Mouse (Mus musculus) kidney, postnatal 0 days (tissue): ENCODE results near the gene Gpr68. TPM values are rescaled to one million over a fixed set of nuclear protein-coding genes. Genes with fewer than 3 reads are reported as not detected.

Source experiments
- ATAC-seq: fragments of 200-750 bp; cut with Nextera tagmentation; replicated peaks from 2 replicates; pipeline ENCODE4 v1.8.0; 2017; ENCODE audit warnings: low read depth, moderate number of reproducible peaks, moderate TSS enrichment, moderate library complexity; ENCODE audit not compliant: low FRiP score
- DNase-seq: peaks from one replicate; pipeline ENCODE4 v3.0.0-alpha.2; 2016; ENCODE audit warnings: low spot score
- H3K27ac ChIP-seq: fragments of 300-500 bp; sonication (generic); 2 replicates; pipeline ENCODE4 v1.5.1; 2014; ENCODE audit warnings: mild to moderate bottlenecking
- H3K27me3 ChIP-seq: fragments of 300-500 bp; sonication (generic); 2 replicates; pipeline ENCODE4 v1.6.1; 2014; ENCODE audit warnings: low read length, mixed read lengths; ENCODE audit not compliant: insufficient read depth
- H3K36me3 ChIP-seq: fragments of 300-500 bp; sonication (generic); 2 replicates; pipeline ENCODE4 v1.6.1; 2014; ENCODE audit warnings: low read length, mixed read lengths; ENCODE audit not compliant: insufficient read depth
- H3K4me1 ChIP-seq: fragments of 300-500 bp; sonication (generic); replicated peaks from 2 replicates; pipeline ENCODE4 v1.6.1; 2014; ENCODE audit warnings: antibody characterized with exemption, low read length, mixed read lengths; ENCODE audit not compliant: insufficient read depth
- H3K4me2 ChIP-seq: fragments of 300-500 bp; sonication (generic); 2 replicates; pipeline ENCODE4 v1.6.1; 2014; ENCODE audit warnings: mild to moderate bottlenecking, low read length, moderate library complexity, mixed read lengths
- H3K4me3 ChIP-seq: fragments of 300-500 bp; sonication (generic); replicated peaks from 2 replicates; pipeline ENCODE4 v1.5.1; 2014; ENCODE audit warnings: low read depth, low read length
- H3K9ac ChIP-seq: fragments of 300-500 bp; sonication (generic); 2 replicates; pipeline ENCODE4 v1.6.1; 2014; ENCODE audit warnings: low read depth, low read length
- H3K9me3 ChIP-seq: fragments of 300-500 bp; sonication (generic); replicated peaks from 2 replicates; pipeline ENCODE4 v1.6.1; 2016; ENCODE audit warnings: low read length, inconsistent platforms, mixed read lengths
- CTCF ChIP-seq: IDR thresholded peaks from 2 replicates; pipeline ENCODE4 v1.5.1; 2016; ENCODE audit warnings: antibody characterized with exemption, low read depth, mild to moderate bottlenecking, moderate library complexity
- WGBS: fragments of 180-500 bp; shearing (Covaris S2); extraction: QIAGEN DNeasy Blood & Tissue Kit; methylation state at CpG from one replicate; pipeline ENCODE4 v1.1.7; 2014; 5-methylcytosine and 5-hydroxymethylcytosine counted together
- polyA plus RNA-seq: library from polyadenylated mRNA; unstranded; fragments of >200 nt; fragmentation: Nextera tagmentation; extraction: Ambion mirVana; gene quantifications from 2 replicates; pipeline ENCODE4 v1.2.1, GENCODE M21; 2015

Gpr68 gene
- polyA plus RNA-seq, 1 experiment from 2014 or later: 0.36 TPM

DNA sequence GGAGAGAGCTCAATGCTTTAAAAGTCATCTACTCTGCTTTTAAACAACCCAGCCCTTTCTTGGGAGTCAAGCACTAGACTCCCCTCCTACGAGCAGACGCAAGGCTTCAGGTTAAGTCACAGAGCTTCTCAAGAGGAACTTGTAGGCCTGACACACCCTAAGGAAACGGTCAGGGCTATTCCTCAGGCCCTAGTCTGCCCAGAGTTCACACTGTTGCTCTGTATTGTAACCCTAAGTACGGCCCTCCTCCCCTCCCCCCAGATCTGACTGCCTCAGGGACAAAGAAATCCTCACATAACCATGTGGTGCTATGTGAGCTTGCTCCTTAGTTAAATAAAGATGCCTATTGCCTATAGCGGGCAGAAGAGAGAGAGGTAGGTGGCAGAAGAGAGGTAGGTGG is 41.1 kb upstream of the Gpr68 start:
- no peak for DNase-seq
- H3K4me3 ChIP-seq: no peak overlapping the region

GRCm38 (mm10) chr12:100948021-100948420 is 40.0 kb upstream of the Gpr68 start:
- 77% methylated on average over 6 of the region's 6 CpGs for WGBS

More for the DNA sequence above, 41.1 kb upstream of the Gpr68 start:
- H3K9me3 ChIP-seq: no peaks in the 10 kb centered on the region
- no peak for ATAC-seq
- H3K9ac ChIP-seq: no peak overlapping the region
- WGBS: 76% methylated on average over 5 of the region's 5 CpGs
- H3K4me2 ChIP-seq: no peak overlapping the region
- H3K36me3 ChIP-seq: peaks cover 20% of the 10 kb centered on the region; the same call in 1 of the 2 replicates
- no peaks in the 10 kb centered on the region for H3K4me1 ChIP-seq
- H3K27ac ChIP-seq: no peak overlapping the region
- H3K27me3 ChIP-seq: no peaks in the 10 kb centered on the region
- no peak for TF ChIP-seq CTCF

GRCm38 (mm10) chr12:100945948-100946347 is 38.0 kb upstream of the Gpr68 start:
- H3K4me1 ChIP-seq: no peaks in the 10 kb centered on the region
- no peaks in the 10 kb centered on the region for H3K9me3 ChIP-seq
- H3K36me3 ChIP-seq: peaks cover 24% of the 10 kb centered on the region; the same call in 1 of the 2 replicates
- ATAC-seq (no peak), DNase-seq (no peak)
- no peak overlapping the region for H3K9ac ChIP-seq
- WGBS: 81% methylated on average over 12 of the region's 12 CpGs
- no peak overlapping the region for H3K4me3 ChIP-seq
- no peak overlapping the region for H3K27ac ChIP-seq
- TF ChIP-seq CTCF: no peak
- H3K27me3 ChIP-seq: no peaks in the 10 kb centered on the region
- no peak overlapping the region for H3K4me2 ChIP-seq

More at GRCm38 (mm10) chr12:100948021-100948420, 40.0 kb upstream of the Gpr68 start:
- no peak overlapping the region for H3K27ac ChIP-seq
- TF ChIP-seq CTCF: no peak
- H3K9me3 ChIP-seq: no peaks in the 10 kb centered on the region
- no peak for DNase-seq
- no peak overlapping the region for H3K4me2 ChIP-seq
- H3K36me3 ChIP-seq: peaks cover 20% of the 10 kb centered on the region; the same call in 1 of the 2 replicates
- ATAC-seq: no peak
- no peak overlapping the region for H3K9ac ChIP-seq
- no peaks in the 10 kb centered on the region for H3K27me3 ChIP-seq
- H3K4me3 ChIP-seq: no peak overlapping the region
- no peaks in the 10 kb centered on the region for H3K4me1 ChIP-seq

DNA sequence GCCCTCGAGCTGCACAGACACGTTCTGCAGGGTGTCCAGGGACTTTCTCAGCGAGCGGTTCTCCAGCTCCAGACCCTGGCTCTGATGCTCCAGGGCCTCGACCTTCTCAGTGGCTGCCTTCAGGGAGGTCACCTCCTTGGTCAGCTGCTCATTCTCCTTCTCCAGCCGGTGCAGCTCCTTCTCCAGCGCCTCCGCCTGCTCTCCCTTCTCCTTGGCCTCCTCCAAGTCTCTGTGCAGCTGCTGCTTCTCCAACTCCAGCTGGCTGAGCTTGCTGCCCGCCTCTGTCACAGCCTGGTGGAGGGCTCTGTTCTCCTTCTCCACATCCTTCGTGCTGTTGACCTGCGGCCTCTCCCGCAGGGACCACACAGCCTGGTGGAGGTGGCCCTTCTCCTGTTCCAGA is 37.5 kb upstream of the Gpr68 start:
- H3K9me3 ChIP-seq: no peaks in the 10 kb centered on the region
- H3K27me3 ChIP-seq: no peaks in the 10 kb centered on the region
- peaks cover 28% of the 10 kb centered on the region; the same call in 1 of the 2 replicates for H3K36me3 ChIP-seq
- no peak overlapping the region for H3K4me3 ChIP-seq
- TF ChIP-seq CTCF: no peak
- 70% methylated on average over 12 of the region's 12 CpGs for WGBS
- no peak overlapping the region for H3K27ac ChIP-seq
- H3K4me1 ChIP-seq: no peaks in the 10 kb centered on the region
- no peak overlapping the region for H3K9ac ChIP-seq
- no peak overlapping the region for H3K4me2 ChIP-seq
- DNase-seq (no peak), ATAC-seq (no peak)

DNA sequence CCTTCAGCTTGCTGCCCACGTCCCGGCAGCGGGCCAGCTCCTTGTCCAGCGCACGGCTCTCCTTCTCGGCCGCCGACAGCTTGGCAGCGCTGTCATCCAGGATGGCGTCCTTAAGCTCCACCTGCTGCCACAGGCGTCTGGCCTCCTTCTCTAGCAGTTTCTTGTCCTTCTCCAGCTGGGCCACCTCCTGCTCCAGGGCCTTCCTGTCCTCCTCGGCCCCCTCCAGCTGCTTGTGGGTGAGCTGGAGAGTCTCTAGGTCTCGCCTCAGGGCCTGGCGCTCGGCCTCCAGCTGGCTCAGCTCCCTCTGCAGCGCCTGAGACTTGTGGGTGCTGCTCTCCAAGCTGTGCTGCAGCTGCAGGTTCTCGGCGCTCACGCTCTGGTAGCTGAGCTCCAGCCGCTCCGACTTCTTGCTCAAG is 36.9 kb upstream of the Gpr68 start:
- TF ChIP-seq CTCF: no peak
- no peak for ATAC-seq
- H3K4me2 ChIP-seq: no peak overlapping the region
- peaks cover 33% of the 10 kb centered on the region for H3K36me3 ChIP-seq
- no peaks in the 10 kb centered on the region for H3K4me1 ChIP-seq
- WGBS: 84% methylated on average over 21 of the region's 21 CpGs
- H3K4me3 ChIP-seq: no peak overlapping the region
- no peak for DNase-seq
- no peaks in the 10 kb centered on the region for H3K27me3 ChIP-seq
- H3K27ac ChIP-seq: no peak overlapping the region
- no peaks in the 10 kb centered on the region for H3K9me3 ChIP-seq
- no peak overlapping the region for H3K9ac ChIP-seq

GRCm38 (mm10) chr12:100943146-100943545 is 35.1 kb upstream of the Gpr68 start:
- no peak overlapping the region for H3K4me2 ChIP-seq
- no peak overlapping the region for H3K9ac ChIP-seq
- H3K4me3 ChIP-seq: no peak overlapping the region
- WGBS: 61% methylated on average over 4 of the region's 4 CpGs
- no peak overlapping the region for H3K27ac ChIP-seq
- H3K36me3 ChIP-seq: peaks cover 38% of the 10 kb centered on the region
- no peaks in the 10 kb centered on the region for H3K9me3 ChIP-seq
- DNase-seq (no peak), ATAC-seq (no peak)
- H3K27me3 ChIP-seq: no peaks in the 10 kb centered on the region
- no peak for TF ChIP-seq CTCF
- H3K4me1 ChIP-seq: no peaks in the 10 kb centered on the region

GRCm38 (mm10) chr12:100941361-100941760 is 33.4 kb upstream of the Gpr68 start:
- Histone ChIP-seq H3K4me3 (no peak overlapping the region), H3K36me3 (peaks cover 32% of the 10 kb centered on the region), H3K4me1 (no peaks in the 10 kb centered on the region), H3K9me3 (no peaks in the 10 kb centered on the region), H3K27ac (no peak overlapping the region), H3K9ac (no peak overlapping the region), H3K27me3 (no peaks in the 10 kb centered on the region), H3K4me2 (no peak overlapping the region)
- 80% methylated on average over 3 of the region's 3 CpGs for WGBS
- no peak for DNase-seq
- TF ChIP-seq CTCF: no peak
- no peak for ATAC-seq
